Mouse (Mus musculus) cortical plate, adult 2 months (tissue): ENCODE measurements around the gene Supv3l1. TPM values are rescaled to one million over a fixed set of nuclear protein-coding genes. Genes with fewer than 3 reads are reported as not detected.
"Not testable (repeated sequence)": the region's sequence is repeated elsewhere in the genome, so short reads cannot be mapped to it uniquely, and the experiment has no call there.

ENCODE experiments used
- H3K27ac ChIP-seq: fragments of 200-500 bp; 2 replicates; pipeline ENCODE4 v1.5.1; 2012; ENCODE audit warnings: low read length, control low read depth, inconsistent platforms; ENCODE audit not compliant: insufficient read depth
- H3K4me1 ChIP-seq: fragments of 200-500 bp; 2 replicates; pipeline ENCODE4 v1.6.1; 2011; ENCODE audit warnings: low read length; ENCODE audit not compliant: control insufficient read depth, insufficient read depth
- H3K4me3 ChIP-seq: fragments of 200-500 bp; 2 replicates; pipeline ENCODE4 v1.5.1; 2011; ENCODE audit warnings: mild to moderate bottlenecking, low read length, control low read depth; ENCODE audit not compliant: insufficient read depth
- CTCF ChIP-seq: fragments of 200-500 bp; IDR thresholded peaks from 2 replicates; pipeline ENCODE4 v1.5.1; 2011; ENCODE audit warnings: mild to moderate bottlenecking, control low read depth, low read length; ENCODE audit not compliant: insufficient read depth; ENCODE audit errors: extremely low read depth
- POLR2A ChIP-seq: fragments of 200-500 bp; IDR thresholded peaks from 2 replicates; pipeline ENCODE4 v1.6.1; 2011; ENCODE audit warnings: mild to moderate bottlenecking, low read length, control low read depth; ENCODE audit not compliant: insufficient read depth; ENCODE audit errors: extremely low read depth
- polyA plus RNA-seq: library from polyadenylated mRNA; depleted of rRNA; stranded (reverse); fragments of >200 nt; gene quantifications from 2 replicates; pipeline ENCODE4 v1.2.3, GENCODE M21; 2012; rRNA removed

Supv3l1 gene
- polyA plus RNA-seq: 30.2 and 32.2 TPM in 2 replicates

- peak within 1 kb of the TSS; percentile 98 for H3K27ac ChIP-seq
- H3K4me1 ChIP-seq: peaks cover 2% of the 10 kb centered on the region; the same call in 1 of the 2 replicates
- peak within 1 kb of the TSS; percentile 63 for H3K4me3 ChIP-seq
- TF ChIP-seq POLR2A (peak; percentile 54), CTCF (no peak)
These were observed at the start of gene Supv3l1, which contains the start of gene 4930507D05Rik for GRCm38 (mm10) chr10:62449364-62450279. TSS of gene Supv3l1 (minus strand) at chr10:62449738. TSS of gene 4930507D05Rik (plus strand) at chr10:62449489.

GRCm38 (mm10) chr10:62491681-62492080 is 42.1 kb upstream of the Supv3l1 start:
- H3K4me1 ChIP-seq, H3K4me3 ChIP-seq, H3K27ac ChIP-seq: not testable (repeated sequence)

- Histone ChIP-seq H3K4me1 (peaks cover 1% of the 10 kb centered on the region; the same call in 1 of the 2 replicates), H3K4me3 (no peak overlapping the region), H3K27ac (no peak overlapping the region)
- peak; percentile 47; the same call in 1 of the 2 replicates for TF ChIP-seq CTCF
- no peak for TF ChIP-seq POLR2A
These were observed 38.7 kb upstream of the Supv3l1 start for GRCm38 (mm10) chr10:62488266-62488665.

GRCm38 (mm10) chr10:62486618-62487415 is 37.3 kb upstream of the Supv3l1 start, which contains the start of gene Vps26a:
TSS of gene Vps26a (minus strand) at chr10:62486805.
- Histone ChIP-seq H3K27ac (peak within 1 kb of the TSS; percentile 56), H3K4me1 (peaks cover 1% of the 10 kb centered on the region; the same call in 1 of the 2 replicates), H3K4me3 (peak within 1 kb of the TSS; percentile 47)
- TF ChIP-seq POLR2A (peak; percentile 77; the same call in 1 of the 2 replicates), CTCF (no peak)

- Histone ChIP-seq H3K4me3 (peak overlapping the region; percentile 47), H3K4me1 (peaks cover 1% of the 10 kb centered on the region; the same call in 1 of the 2 replicates), H3K27ac (peak overlapping the region; percentile 56)
- TF ChIP-seq CTCF (no peak), POLR2A (no peak)
These were observed 36.5 kb upstream of the Supv3l1 start for GRCm38 (mm10) chr10:62485878-62486582.

GRCm38 (mm10) chr10:62481108-62481852 is 31.7 kb upstream of the Supv3l1 start:
- TF ChIP-seq CTCF: no peak
- TF ChIP-seq POLR2A: no peak
- H3K27ac ChIP-seq: no peak overlapping the region
- H3K4me1 ChIP-seq: peaks cover 1% of the 10 kb centered on the region; the same call in 1 of the 2 replicates
- no peak overlapping the region for H3K4me3 ChIP-seq

GRCm38 (mm10) chr10:62476980-62477379 is 27.4 kb upstream of the Supv3l1 start:
- TF ChIP-seq CTCF (no peak), POLR2A (no peak)
- H3K4me1 ChIP-seq: no peaks in the 10 kb centered on the region

GRCm38 (mm10) chr10:62474944-62475343 is 25.4 kb upstream of the Supv3l1 start:
- Histone ChIP-seq H3K4me1 (no peaks in the 10 kb centered on the region), H3K27ac (no peak overlapping the region), H3K4me3 (no peak overlapping the region)
- TF ChIP-seq POLR2A (no peak), CTCF (no peak)

More at GRCm38 (mm10) chr10:62476980-62477379, 27.4 kb upstream of the Supv3l1 start:
- Histone ChIP-seq H3K4me3 (no peak overlapping the region), H3K27ac (no peak overlapping the region)
